Mouse (Mus musculus) adrenal gland, adult 18-20 months (tissue): ENCODE data around the gene Hdgfl2. TPM values are rescaled to one million over a fixed set of nuclear protein-coding genes. Genes with fewer than 3 reads are reported as not detected.
"Not testable (repeated sequence)": the region's sequence is repeated elsewhere in the genome, so short reads cannot be mapped to it uniquely, and the experiment has no call there.

ENCODE experiments used
- DNase-seq, 2 experiments: peaks; one replicate each; pipeline ENCODE4 v3.0.0; 2021 to 2022; ENCODE audit warnings: low spot score in 2 of 2
- total RNA-seq, 2 experiments: library from RNA; stranded (reverse); gene quantifications; 1 replicate in 1 of 2; 2 replicates in 1 of 2; pipeline ENCODE4 v1.2.3; 2021

Hdgfl2 gene
- total RNA-seq, 2 experiments from 2014 or later, result 53.9 to 67.0 TPM

DNA sequence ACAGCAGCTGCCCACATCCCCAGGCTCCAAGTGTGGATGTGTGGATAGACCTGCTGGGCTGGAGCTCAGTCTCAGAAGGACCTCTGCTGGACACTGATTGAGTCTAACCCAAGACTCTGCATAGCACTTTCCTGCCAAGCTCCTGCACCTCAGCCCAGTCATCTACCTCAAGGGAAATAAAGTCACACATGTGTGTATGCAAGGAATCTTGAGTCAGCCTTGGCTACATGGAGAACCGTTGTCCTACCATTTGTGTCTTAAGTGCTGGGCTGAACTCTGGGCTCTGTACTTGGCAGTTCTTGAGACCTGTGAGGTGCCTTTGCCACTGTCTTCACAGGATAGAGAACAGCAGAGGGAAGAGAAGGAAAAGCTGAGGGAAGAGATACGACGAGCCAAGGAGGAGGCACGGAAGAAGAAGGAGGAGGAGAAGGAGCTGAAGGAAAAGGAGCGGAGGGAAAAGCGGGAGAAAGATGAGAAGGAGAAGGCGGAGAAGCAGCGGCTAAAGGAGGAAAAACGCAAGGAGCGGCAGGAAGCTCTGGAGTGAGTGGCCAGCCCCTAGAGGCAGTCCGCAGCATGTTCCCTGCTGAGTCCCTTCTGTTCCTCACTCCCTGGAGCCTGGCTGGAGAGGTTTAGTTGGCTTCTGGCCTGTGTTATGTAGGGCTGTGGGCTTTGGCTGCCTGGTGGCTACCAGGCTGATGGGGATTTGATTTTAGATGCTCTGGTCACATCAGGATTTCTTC, 21.9 kb upstream of the Hdgfl2 start:
- DNase-seq, result no peak

DNA sequence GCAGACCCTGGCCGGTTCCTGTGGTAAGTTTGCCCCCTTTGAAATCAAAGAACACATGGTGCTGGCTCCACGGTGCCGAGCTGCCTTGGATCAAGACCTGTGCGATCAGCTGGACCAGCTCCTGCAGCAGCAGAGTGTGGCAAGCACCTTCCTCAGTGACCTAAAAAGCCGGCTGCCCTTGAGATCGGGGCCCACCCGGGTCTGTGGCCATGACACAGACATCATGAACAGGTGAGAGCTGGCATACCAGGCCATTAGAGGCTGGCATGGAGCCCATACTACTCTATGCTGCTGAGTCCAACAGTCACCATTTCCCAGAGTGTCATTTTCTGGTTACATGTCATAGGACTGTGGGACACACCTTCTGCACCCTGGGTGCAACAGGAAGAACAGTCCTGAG, 17.4 kb upstream of the Hdgfl2 start:
- no peak for DNase-seq

DNA sequence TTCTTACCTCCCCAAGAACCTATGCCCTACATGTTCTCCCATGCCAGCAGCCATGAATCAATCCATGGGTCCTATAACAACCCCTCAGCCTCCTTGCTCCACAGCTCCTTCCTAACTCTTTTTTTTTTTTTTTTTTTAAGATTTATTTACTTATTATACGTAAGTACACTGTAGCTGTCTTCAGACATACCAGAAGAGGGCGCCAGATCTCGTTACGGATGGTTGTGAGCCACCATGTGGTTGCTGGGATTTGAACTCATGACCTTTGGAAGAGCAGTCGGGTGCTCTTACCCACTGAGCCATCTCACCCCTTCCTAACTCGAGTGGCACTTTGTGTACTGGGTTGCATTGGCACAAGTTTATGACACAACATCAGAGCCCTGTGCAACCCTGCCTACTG, 13.7 kb upstream of the Hdgfl2 start:
- not testable (repeated sequence) for DNase-seq

DNA sequence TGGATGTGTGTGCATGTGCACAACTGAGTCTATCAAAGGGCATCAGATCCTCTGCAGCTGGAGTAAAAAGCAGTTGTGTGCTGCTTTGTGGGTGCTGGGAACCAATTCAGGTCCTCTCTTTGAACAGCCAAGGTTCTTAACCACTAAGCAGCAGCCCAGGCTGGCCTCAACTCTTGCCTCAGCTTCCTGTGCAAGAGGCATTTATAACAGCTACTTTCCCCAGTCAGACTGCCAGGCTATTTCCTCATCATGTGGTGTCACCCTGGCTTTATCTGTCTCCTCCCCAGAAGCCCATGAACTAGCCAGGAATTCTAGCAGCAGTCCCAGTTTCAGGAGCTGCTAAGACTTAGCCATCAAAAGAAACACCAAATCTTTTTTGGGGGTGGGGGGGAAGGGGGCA, 13.0 kb upstream of the Hdgfl2 start:
- no peak for DNase-seq

DNA sequence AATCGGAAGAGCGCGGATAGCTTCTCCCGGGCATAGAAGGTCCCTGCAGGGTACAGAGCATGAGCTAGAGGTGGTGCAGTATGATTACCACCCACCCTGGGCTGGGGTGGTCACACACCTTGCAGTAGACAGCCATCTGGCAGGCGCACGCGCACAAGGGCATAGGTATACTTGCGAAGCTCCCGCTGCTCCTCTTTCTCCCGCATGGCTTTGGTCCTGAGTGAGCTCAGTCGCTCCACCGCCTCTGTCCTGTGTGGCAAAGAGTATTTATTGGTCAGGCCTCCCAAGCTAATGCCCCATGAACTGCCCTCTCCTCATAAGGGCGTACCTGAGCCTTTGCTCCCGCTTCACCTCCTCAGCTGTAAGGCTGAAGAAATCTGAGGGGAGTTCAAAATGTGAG, 10.4 kb upstream of the Hdgfl2 start:
- DNase-seq, result no peak

DNA sequence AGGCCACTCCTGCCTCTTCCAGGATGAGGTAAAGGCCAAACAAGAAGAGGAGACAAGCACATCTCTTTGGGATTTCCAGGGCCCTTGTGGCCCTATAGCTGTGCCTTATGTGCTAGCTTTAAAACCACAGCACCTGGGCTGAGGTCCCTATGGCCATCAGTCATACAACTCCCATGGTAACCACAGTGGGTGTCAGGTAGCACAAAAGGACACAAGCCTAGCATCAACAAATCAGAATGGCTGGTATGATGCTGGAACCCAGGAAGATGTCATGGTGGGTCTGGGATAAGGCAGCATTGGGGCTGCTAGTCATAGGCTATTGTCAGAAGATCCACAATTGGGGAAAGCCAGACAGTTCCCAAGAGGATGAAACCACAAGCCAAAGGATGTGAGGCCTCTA, 8.3 kb upstream of the Hdgfl2 start:
- no peak for DNase-seq

DNA sequence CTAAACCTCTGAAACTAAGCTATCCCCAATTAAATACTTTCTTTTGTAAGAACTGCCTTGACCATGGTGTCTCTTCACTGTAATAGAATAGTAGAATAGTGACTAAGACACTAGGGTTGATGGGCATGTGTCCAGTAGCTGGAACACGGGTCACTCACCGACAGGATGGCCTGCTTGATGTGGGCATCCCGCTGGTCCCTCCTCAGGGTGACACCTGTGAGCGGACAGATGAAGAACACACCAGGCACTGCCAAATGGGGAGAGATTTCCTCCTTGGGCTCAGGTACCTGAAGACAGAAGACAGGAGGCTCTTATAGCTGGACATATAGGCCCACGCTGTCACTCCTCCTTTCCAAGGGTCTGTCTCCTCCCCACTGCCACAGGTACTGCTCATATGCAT, 7.2 kb upstream of the Hdgfl2 start:
- no peak for DNase-seq

DNA sequence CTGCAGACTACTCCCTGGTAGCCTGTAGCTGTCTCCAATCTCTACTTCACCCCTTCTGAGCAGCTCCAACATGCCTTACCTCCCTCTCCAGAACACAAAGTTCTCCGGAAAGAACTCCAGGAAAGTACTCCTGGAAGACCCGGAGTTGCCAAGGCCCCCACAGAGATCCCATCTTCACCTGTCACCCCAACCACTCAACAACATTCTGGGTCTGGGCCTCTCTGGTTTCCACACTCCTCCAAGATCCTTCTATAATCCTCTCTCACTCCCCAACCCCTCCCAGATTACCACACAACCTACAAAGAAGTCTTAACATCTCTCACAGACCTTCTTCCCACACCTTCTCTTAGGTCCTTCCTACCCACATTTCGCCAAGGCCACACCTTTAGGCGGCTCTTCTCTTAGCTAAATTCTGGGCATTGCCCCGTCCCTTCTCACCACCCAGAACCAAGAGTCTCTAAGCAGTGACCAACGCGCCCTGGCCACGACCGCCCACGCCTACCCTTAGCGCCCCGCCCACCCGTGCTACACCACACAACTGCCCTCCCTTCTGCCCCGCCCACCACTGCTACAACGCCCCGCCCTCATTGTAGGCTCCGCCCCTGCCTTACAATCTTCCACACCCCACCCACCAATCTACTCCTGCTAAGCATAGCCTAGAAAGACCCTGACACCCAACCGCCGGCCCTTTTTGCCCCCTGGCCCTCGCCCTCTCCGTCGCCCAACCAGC, 5.2 kb upstream of the Hdgfl2 start:
- peak; percentile 85 to 86 for DNase-seq

DNA sequence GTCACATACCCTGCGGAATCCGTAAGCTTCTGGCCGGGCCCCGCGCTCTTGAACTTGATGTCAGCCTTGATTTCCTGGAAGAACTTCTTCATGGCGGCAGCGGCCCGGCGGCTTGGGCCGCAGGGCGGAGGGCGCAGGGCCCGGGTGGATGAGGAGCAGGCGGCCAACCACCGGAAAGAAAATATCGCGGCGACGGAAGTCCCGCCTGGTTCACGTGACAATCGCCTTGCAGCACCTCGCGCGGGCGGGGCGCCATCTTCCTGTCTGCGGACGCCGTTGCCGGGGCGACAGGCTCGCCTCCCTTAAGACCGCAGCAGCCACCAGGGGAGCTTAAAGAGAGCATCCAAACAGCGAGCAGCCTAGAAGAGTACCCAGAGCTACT, 4.6 kb upstream of the Hdgfl2 start, which contains the start of gene Ubxn6:
Gene Ubxn6 (minus strand): TSS at position 202 of the 382 bp plus-strand sequence.
- peak; percentile 95 to 97 for DNase-seq

DNA sequence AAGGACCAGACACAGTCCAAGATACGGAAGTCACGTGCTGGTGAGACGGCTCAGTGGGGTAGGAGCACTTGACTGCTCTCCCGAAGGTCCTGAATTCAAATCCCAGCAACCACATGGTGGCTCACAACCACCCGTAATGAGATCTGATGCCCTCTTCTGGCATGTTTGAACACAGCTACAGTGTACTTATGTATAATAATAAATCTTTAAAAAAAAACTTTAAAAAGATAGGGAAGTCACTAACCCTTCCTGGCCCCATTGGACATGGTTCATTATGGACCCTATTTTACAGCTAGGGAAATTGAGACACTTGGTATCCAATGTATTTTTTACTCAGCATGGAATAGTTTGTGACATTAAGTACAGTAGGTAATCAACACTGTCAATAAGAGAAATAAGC, 1.9 kb upstream of the Hdgfl2 start:
- no peak for DNase-seq

DNA sequence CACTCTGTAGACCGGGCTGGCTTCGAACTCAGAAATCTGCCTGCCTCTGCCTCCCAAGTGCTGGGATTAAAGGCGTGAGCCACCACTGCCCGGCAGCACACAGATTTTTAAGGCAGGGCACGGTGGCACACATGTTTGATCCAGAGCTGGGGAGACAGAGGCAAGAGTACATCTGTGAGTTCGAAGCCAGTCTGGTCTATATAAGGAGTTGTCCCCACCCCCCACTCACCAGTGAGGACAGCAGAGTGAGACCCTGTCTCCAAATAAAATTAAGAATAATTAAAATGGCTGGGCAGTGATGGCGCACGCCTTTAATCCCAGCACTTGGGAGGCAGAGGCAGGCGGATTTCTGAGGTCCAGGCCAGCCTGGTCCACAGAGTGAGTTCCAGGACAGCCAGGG, 1.1 kb upstream of the Hdgfl2 start:
- DNase-seq, result peak in 1 of 2 experiments; percentile 27

DNA sequence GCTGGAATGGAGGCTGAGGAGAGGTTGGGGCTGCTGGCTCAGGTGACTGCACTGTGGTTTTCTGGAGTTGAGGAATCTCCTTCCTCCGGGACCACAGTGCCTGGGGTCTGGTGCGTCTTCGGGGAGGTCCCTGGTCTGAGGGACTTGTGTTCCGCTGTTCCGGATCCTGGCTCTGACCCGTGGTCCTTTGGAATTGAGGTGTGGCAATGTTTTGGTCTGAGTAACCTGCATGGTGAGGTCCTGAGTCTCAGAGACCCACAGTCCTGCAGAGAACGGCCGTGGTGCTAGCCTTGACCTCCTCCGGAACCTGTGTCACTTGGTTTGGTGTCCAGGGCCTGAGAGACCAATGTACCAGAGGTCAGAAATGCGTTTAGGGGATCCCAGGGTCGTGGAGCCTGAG, 487 bp downstream of the Hdgfl2 start:
- no peak for DNase-seq

DNA sequence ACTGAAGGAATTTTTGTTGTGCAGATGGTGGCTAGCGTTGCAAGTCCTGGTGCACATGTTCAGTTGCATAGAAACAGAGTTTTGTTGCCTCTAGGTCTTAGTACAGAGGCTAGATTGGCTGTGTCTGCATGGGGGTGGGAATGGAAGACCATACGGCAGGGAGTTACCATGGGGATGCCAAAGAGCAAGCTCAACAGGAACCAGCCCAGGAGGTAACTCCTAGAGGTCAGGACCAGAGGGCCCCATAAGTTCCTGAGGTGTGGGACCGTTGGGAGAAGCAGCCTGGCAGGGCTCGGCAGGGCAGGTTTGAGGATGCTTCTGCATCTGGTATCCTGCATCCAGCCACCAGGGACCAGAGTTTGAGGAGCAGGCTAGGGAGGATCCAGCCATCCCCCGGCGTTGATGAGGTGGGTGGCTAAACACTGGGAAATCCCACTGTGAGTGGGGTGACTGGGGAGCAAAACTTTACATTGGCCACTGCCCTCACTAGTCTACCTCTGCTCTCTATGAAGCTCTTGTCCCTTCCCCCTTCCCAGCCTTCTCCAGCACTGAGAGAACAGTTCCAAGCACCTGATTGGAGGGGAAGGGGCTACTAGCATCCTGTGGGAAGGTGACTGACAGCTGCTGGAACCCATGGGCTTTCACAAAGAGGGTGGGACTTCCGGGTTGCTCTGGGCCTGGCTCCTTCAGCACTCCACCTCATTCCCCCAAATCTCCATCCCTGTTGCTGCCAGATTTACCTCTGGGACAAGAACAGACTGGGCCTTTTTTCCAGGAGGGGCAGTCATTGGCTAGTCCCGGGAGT, 1.5 kb downstream of the Hdgfl2 start:
- DNase-seq, result no peak

DNA sequence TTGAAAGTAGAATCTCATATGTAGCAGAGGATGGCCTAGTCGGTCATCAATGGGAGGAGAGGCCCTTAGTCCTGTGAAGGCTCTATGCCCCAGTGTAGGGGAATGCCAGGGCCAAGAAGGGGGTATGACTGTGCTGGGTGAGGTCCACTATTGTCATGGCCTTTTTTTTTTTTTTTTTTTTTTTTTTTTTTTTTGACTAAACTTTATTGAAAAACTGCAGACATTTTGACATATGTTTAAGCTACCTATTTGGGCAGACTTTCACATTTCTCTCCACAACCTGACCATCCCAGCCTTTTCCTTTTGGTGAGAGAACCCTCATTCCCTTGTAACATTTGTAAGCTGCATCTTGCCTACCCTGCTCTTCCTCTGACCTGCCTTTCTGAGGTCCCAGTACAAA, 12.9 kb downstream of the Hdgfl2 start:
- no peak for DNase-seq

DNA sequence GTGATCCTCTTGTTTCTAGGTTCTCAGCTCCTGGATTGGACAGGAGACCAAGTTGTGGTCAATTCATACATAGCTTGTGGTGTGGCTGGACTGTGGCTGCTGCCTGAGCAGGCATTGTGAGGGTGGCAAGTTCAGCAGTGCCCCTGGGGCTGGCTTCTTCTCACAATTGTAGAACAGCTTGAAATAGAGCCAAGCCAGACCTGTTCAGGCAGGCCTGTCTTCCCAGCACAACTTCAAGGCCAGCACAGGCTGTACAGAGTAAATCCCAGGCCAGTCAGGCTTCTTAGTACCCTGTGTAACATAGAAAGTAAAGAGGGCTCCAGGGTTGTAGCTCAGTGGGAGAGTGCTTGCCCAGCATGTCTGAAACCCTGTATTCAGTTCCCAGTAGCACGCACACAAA, 13.4 kb downstream of the Hdgfl2 start:
- no peak for DNase-seq

DNA sequence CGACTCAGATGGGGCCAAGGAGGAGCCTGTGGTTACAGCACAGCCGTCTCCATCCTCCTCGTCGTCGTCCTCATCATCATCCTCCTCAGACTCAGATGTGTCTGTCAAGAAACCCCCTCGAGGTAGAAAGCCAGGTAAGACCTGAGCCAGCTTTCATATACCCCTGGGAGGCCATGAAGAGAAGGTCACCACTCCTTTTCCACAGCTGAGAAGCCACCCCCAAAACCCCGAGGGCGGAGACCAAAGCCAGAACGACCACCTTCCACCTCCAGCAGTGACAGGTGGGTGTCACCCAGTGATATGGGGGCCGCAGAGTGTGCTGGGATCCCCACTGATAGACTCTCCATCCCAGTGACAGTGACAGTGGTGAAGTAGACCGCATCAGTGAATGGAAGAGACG, 17.4 kb downstream of the Hdgfl2 start:
- DNase-seq, result no peak

DNA sequence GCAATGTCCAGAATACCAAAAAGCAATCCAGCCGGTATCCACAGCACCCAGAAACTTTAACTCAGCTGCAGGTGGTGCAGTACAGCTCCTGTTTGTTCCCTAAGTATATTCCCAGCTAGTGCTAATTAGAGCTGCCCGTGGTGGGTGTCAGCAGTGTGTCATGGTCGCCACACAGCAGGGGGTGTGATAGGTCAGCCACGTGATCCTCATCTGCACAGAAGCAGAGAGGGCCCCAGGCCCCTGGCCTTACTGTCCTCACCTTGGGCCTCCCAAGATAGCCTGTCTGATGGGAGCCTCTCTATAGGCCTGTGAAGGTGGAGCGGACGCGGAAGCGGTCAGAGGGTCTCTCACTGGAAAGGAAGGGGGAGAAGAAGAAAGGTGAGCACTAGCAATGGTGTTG, 18.7 kb downstream of the Hdgfl2 start:
- no peak for DNase-seq

DNA sequence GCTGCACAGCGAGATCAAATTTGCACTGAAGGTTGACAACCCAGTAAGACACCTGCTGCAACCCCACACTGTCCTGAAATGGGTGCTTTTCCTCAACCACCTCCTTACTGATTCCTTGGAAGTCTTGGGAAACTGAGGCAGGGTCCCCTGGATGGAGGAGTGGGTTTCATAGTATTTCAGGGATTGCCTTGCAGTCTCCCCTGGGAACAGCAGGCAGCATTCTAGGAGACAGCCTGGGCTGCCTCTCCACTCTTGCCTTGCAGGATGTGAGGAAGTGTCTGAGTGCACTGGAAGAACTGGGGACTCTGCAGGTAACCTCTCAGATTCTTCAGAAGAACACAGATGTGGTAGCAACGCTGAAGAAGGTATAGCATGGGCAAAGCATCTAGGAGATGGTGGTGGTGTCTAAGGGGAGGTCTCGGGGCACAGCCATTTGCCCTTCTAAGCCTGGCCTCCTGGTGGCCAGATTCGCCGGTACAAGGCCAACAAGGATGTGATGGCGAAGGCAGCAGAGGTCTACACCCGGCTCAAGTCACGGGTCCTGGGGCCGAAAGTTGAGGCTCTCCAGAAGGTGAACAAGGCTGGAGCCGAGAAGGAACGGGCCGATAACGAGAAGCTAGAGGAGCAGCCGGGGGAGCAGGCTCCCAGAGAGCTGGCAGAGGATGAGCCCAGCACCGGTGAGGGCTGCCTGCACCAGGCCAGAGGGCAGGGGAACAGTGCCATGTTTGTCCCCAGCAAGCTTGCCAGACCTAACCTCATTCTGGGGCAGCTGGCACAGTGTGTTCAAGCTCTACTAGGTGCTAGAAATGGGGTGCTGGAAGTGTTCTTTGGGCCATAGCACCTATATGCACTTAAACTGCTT, 19.5 kb downstream of the Hdgfl2 start:
- no peak for DNase-seq

DNA sequence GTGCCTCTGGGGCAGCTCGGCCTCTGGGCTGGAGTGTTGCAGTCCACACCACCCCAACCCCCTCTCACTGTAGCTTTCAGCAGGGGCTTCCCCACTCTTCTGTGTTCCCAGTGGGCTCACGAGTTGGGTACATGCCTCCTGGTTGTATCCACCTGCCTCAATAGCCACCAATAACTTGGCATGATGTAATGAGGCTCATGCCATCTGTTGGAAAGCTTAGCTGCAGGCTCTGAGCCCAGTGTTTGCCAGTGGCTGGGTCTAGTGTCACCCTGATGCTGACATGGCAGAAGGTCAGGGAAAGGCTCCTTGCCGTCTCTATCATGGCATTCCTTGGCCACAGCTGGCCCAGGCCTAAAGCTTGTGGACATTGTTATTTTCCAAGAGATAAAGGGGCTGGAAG, 21.4 kb downstream of the Hdgfl2 start:
- DNase-seq, result no peak

DNA sequence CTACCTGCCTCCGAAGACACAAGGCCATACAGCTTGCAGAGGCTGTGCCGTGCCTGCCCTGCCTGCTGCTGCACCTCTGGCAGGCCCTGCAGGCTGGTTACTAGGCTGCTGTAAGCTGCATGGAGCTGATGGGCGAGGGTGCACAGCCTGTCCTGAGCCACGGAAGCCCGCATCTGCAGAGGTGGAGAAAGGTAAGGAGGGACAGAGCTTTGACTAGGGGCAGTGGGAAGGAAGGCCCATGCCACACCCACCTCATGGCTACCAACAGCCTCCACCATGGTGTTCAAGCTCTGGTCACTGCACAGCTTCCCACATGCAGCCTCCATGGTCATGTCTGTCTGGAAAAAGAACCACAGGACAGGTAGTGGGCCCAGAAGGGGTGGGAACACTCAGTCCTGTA, 22.7 kb downstream of the Hdgfl2 start:
- DNase-seq, result peak in 1 of 2 experiments; percentile 32

DNA sequence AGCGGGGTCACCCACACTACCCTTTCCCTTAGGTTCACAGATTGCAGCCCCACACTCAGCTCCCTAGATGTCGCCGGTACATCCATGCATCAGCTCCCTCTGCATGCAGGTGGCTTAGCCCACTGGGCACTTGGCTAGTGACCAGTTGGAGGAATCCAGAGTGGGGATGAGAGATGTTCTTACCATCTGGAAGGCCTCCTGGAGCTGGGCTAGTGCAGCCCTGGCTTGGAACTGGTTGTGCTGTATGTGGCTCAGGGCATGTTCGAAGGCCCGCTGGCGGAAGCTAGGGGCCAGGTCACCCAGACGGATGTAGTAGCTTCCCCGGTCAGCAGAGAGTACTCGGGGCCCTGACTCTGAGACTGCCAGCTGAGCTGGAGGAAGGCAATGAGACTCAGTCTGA, 23.5 kb downstream of the Hdgfl2 start:
- DNase-seq, result peak in 1 of 2 experiments; percentile 40
